Mouse (Mus musculus): ENCODE data around the gene Ppih.

Gene Ppih

DNA sequence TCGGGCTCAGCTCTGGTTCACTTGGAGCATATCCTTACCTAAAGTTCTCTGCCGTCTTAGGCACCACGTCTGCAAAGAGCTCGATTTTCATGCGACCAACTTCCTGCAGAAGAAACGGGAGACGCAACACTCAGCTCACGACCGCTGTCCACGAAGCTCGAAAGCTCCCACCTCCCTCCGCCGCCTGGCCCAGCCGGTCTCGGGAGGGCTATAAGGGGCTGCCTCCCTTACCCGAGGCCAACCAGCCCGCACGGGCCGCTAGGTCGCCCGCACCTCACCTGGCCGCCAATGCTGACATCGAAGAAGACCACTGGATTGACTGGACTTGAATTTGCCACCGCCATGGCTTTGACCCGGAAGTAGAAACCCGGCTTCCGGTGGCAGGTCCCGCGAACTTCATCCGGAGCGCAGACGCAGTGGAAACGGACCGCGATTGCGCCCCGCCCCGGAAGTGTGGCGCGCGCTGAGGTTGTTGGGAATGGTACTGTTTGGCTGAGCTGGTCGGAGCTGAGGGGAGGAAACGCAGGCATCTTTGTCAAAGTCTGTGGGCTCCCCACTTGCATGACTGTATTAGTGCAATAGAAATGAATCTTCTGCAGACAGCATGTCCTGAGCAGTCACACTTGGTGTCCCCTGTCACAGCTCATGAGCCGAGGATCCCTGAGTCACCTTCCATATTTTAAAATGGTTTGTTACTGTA lies at the start of gene Ppih:
TSS of gene Ppih (minus strand) at position 416 of the 700 bp plus-strand sequence.
- DNase-seq (ENCODE audit: low spot score in 2 of 2), result peak; percentile 92 to 95

DNA sequence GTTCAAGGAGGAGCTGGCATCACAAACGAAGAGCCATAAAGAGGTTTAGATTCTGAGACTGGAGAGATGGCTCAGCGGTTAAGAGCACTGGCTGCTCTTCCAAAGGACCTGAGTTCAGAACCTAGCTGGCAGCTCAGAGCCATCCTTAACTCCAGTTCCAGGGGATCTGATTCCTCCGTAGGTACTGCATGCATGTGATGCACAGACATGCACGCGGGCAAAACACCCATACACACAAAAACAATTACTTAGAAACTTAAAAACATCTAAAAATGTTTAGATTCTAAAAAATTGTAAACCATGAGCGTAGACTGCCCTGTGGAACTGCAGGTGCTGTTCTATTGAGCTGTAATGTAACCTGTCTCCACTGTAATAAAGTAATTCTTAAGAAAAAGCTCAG lies 49.1 kb upstream of the Ppih start:
- no peak for DNase-seq (ENCODE audit: low spot score in 2 of 2)

DNA sequence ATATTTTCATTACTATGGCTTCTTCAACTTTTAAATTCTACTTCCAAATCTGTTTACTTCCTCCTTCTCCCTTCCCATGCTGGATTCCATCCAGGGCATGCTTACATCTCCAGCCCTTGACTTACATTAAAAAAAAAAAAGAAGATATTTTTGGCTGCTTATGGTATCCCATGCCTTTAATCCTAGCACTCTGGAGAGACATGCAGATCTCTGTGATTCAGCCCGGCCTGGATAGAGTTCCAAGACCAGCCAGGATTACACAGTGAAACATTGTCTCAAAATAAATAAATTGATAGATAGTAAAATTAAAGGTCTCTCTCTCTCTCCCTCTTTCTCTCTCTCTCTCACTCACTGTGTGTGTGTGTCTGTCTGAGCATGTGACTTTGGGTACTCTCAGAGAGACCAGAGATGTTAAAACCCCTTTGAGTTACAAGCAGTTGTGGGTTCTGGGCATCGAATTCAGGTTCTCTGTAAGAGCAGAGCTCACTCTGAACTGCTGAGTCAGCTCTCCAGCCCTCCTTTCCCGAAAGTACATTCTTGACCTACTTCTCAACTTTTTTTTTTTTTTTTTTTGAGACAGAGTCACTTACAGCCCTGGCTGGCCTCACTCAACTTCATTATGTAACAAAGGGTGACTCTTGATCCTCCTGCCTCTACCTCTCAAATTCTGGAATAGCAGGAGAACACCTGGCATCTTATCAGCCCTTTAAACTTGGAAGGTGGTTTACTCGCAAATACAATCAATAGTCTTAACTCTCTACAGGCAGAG lies 46.6 kb upstream of the Ppih start:
- DNase-seq (ENCODE audit: low spot score in 2 of 2), result no peak

DNA sequence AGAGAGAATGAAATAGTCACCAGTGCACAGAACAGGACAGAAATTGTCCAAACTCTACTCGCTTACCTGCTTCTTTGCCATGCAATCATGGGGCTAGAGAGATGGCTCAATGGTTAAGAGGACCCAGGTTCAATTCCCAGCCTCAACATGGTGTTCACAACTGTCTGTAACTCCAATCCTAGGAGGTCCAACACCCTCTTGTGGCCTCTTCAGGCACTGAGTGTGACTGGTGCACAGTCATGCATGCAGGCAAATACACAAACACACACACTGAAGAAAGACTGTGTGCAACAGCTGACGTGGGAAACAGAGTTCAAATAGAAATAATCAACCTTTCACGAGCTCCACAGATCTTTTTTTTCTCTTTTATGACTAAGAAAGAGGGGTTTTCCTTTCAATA lies 41.9 kb upstream of the Ppih start:
- DNase-seq (ENCODE audit: low spot score in 2 of 2), result no peak

DNA sequence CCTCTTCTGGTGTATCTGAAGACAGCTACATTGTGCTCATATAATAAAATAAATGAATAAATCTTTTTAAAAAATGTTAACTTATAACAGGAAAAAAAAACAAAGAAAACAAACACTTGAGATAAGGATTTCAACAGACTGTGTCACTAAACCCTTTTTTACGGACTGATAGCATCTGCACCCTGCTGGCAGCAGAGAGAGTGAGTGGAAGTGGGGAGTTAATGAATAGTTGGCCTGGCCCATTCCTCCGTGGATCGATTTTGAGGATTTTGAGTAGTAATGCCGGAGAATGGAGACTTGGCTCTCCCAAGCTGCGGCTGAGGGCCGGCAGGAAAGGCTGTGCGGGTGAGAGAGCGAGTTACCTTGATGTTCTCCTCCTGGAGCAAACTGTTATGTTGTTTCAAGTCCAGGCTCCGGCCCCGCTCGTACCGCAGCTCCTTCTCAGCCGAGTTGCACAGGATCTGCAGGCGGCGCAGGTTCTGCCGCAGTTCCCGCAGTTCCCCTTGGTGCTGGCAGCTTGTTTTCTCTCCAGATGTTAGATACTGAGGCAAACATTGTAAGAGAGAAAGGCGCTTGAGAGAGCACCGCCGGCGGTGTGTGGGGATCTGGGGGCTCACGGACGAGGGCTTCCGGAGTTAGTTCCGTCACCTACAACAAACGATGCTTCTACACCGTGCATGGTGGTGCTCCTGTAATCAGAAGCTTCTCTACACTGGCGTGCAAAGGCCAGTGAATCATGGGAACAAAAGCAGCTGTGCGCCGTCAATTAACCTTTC lies 39.0 kb upstream of the Ppih start:
- no peak for DNase-seq (ENCODE audit: low spot score in 2 of 2)

DNA sequence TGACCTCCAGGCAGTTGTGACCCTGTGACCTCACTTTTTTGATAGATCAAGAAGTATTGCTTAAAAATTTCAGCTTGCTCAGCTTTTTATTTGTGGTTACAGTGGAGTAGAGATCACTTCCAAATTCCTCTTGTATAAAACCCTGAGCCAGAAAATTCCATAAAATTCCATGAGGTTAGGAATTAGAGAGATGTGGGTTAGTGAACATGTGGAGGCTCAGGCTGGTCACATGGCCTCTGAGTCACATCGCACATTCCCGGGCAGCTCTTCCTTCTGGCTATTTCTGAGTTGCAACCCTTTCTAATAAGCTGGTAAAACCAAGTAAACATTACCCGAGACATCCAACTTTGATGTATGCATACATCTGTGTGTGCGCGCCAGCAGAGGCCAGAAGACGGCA lies 25.2 kb upstream of the Ppih start:
- DNase-seq (ENCODE audit: low spot score in 2 of 2), result no peak

DNA sequence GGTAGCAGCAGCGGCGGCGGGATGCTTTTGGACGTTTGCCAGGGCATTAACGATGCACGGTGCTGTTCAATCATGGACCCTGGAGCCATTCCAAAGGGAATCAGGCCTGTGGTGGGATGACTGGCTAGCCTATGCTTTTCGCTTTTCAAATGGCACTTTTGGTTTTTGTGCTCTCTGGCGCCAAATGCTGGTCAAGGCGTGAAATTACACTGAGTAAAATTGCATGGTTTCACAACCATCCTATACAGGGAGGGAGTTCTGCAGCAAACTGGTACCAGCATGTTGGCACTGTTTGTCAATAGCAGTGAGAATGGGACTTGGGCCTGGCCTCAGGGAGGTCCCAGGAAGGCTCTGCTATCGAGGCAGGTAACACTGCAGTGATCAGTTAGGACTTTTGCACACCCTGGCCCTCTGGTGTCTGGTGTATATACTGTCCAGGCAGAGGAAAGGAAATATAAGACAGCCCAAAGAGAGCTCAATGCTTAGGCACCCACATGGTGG lies 18.6 kb upstream of the Ppih start:
- peak; percentile 38 to 57 for DNase-seq (ENCODE audit: low spot score in 2 of 2)

DNA sequence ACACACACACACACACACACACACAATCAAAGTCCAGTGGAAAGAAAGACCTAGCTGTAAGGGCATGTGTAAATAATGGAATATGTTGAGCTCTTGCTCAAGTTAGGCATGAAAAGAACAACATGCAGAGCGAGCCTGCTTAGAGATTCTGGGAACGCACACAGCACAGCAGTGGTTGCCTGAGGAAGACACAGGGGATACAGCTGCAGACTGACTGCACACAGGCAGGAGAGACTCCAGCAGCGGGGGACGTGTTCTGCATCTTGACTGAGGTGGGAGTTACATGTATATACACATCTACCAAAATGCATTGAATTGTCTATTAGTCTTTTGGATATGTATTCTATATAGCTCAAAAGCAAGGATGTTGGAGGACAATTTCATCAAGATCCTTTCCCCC lies 18.1 kb upstream of the Ppih start:
- DNase-seq (ENCODE audit: low spot score in 2 of 2), result peak in 1 of 2 experiments; percentile 15

DNA sequence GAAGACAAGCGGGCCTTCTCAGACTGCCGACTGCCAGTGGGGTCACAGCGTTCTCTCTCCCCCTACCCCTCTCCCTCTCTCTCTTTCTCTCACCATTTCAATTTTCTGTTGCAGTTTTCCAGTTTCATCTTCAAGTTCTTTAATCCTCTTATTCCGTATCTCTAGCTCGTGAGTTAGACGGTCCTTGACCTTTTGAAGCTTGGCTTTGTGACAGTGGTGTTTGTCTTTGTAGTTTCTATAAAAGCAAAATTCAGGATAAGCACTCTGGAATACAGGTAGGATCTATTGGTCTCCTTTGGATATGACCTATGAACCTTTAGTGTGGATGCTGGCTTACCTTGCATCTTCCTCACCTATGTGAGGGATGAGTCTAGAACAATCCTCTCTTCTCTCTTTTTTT lies 13.1 kb upstream of the Ppih start:
- DNase-seq (ENCODE audit: low spot score in 2 of 2), result no peak

DNA sequence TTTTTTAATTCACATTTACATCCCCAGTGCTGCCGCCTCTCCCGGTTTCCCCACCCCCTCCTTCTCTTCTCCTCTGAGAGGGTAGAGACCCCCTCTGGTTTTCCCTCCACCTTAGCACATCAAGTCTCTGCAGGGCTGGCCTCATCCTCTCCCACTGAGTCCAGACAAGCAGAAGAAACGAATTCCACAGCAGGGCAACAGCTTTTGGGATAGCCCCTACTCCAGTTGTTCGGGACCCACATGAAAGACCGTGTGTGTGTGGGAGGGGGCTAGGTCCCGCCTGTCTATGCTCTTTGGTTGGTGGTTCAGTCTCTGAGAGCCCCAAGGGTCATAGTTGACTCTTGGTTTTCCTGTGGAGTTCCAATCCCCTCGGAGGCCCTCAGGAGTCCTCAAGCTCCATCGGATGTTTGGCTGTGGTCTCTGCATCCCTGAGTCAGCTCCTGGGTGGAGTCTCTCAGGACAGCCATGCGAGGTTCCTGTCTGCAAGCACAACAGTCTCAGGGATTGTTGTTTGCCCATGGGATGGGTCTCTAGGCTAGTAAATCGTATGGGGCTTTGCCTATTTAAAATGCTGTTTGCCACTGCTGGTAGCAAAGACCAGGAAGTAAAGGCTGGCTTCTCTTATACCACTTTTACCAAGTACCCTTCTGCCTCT lies 677 bp upstream of the Ppih start:
- peak in 1 of 2 experiments; percentile 15 for DNase-seq (ENCODE audit: low spot score in 2 of 2)

DNA sequence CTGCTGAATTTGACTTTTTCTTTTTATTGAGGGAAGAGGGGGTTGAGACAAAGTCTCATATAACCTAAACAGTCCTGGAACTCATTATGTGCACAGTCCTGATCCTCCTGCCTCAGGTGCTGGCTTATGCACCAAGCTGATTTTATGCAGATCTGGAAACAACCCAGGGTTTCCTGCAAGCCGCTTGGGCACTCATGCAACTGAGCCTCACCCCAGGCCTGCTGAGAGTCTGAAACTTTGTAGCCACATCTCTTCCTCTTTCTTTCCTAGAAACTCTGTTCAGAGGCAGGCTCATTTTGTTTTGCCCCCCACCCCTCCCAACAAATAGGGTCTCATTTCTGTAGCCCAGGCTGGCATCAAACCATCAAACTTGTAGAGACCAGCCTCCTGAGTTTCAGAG lies 6.6 kb downstream of the Ppih start:
- DNase-seq (ENCODE audit: low spot score in 2 of 2), result no peak

DNA sequence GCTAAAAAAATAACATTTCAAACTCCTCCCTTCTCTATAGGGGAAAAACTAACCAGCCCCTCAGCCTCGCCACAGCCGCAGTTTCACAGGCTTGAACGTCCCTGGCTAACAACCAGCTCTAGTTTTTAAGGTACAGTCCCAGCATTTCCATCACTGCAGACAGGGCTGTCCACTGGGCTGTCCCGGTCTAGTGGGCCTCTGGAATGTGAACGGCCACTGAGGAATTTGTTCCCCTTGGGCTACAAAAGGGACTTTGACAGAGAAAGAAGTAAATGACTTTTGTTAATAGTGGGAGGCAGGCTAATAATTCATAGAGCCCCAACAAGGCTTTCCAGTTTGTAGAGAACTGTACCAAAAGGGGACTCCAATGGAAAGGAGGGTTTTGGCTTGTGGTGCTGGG lies 14.9 kb downstream of the Ppih start:
- no peak for DNase-seq (ENCODE audit: low spot score in 2 of 2)

DNA sequence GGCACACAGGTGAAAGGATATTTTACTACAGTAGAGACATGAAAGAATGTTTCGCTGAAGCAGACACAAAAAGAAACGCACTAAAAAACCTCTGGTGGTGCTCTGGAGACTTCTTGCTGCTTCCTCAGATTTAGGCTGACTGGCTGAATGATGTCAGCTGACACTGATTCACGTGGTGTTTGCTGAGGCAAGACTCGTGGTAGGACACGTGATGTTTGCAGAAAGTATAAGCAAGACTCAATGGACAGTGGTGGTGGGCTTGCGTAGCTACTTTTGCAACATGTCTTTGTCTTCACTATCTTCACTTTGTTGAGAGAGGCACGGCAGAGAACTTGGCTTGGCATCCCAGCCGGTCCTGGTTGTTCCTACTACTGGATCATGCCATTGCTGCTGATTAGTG lies 17.1 kb downstream of the Ppih start:
- DNase-seq (ENCODE audit: low spot score in 2 of 2), result no peak

DNA sequence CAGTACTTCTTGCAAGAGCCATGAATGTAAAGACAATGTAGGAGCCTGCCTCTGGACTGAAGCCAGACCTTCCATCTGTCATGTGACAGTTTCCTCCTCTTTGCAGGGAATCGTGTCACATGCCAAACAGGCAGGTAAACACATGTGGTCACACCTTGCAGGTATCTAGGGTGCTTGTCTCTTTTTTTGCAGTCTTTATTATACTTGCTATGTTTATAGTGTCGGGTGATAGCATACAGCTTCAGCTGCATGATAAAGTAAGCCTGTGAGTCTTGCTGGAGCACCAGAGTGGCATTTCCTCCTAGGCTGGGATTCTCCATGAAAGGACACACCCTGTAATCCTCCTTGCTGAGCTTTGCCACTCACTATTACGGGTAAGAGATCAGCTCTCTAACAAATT lies 18.6 kb downstream of the Ppih start:
- no peak for DNase-seq (ENCODE audit: low spot score in 2 of 2)

DNA sequence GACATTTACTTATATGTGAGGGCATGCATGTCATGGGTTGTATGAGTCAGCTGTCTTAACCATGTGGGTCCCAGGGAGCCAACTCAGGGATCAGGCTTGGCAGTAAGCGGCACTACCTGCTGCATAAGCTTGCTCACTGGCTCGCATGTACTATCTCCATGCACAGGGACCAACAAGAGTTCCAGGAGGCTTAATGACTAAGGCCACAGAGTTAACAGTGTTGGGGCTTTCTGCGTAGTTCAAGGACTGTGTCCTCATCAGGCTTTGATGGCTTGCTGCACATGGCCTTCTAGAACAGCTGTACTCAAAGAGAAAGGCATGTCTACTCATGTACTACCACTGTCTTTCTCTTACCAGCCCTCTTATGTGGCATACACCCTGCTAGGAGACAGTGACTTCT lies 19.6 kb downstream of the Ppih start:
- no peak for DNase-seq (ENCODE audit: low spot score in 2 of 2)

DNA sequence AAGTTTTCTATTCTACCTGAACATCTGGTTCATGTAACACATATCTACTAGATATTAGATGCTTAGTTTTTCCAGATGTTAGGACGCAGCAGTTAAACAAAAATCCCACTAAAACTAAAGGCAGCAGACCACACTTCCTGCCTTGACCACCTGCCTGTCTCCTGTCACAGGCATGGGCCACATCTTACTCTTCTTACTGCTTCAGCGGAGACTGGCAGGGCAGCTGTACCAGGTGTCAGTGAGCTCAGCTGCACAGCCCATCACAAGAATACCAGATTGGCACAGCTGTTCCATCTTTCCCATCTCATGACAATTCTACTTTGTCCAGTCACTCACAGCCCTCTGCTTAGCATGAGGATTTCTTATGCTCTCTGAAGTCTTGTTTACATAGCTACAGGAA lies 23.0 kb downstream of the Ppih start:
- DNase-seq (ENCODE audit: low spot score in 2 of 2), result no peak

DNA sequence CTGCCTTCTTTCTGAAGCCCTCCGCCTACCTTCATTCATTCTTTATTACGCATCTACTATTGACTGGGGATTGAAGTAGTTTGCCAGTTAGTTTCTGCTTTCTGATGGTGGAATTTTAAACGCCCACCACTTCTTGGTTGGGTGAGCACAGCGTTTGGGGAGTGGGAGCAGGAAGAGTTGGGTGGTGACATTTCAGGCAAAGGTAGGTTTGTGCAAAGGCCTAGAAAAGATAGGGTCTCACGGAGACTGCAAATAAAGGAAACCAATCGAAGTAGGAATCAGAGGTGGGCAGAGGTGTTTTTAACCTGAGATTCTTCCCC lies 25.3 kb downstream of the Ppih start:
- DNase-seq (ENCODE audit: low spot score in 2 of 2), result no peak

DNA sequence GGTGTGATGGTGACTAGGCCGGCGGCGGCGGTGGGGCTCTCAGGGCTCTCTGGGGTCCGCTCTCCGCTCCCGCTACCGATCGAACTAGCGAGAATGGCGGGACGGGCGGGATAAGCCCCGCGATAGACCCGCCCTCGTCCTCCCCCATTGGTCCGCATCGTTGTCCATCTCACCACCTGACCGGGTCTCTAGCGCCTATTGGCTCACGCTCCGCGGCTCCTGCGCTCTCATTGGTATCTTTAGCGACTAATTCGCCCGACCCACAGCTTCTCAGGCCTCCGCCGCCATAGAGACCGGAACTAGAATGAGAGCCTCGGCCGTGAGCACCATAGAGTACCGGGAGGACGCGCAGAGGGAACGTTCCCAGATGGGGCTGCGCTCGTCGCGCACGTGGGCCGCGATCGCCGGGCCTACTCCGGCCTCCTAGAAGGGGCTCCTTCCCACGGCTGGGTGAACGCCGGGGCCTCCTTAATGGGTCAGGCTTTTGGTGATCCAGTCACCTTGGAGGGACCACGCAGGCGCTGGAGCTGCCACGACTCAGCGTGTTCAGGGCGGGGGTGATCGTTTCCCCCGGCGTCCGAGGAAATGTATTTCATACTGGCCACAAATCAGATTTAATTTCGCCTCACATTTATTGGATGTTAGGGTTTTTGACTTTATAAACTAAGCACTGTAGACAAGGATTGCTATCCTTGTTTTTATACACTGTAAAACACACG lies 25.8 kb downstream of the Ppih start, which contains the start of gene Ybx1:
TSS of gene Ybx1 (minus strand) at position 190 of the 719 bp plus-strand sequence.
- DNase-seq (ENCODE audit: low spot score in 2 of 2), result peak; percentile 99 to 100

DNA sequence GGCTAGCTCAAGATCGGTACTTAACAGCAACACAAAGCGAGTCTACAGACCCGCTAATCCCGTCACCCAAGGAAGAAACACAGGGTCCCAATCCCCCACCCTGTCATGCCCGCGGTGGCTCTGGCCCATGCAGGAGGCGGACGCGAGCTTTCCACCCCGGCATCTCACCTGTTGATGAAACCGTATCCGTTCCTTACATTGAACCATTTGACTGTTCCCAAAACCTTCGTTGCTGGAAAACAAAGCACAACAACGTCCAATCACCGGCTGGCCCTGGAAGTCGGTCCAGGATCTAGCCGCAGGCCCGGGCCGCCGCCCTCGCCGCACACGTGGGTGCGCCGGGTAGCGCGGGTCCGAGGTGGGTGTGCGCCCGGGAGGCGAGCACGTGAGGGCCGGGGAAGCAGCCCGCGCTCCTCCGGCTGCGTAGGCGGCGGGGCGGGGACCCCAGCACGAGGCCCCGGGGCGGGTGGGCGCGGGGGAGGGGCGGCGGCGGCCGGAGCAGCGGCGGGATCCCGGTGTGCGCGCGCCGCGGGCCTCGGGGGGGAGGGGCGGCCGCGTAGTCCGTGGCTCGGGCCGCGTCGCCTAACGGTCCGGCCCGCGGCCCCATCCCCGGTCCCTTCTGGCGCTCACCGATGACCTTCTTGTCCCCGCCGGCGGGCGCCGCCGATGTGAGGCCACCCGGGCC lies 26.6 kb downstream of the Ppih start:
- DNase-seq (ENCODE audit: low spot score in 2 of 2), result peak; percentile 20 to 49

DNA sequence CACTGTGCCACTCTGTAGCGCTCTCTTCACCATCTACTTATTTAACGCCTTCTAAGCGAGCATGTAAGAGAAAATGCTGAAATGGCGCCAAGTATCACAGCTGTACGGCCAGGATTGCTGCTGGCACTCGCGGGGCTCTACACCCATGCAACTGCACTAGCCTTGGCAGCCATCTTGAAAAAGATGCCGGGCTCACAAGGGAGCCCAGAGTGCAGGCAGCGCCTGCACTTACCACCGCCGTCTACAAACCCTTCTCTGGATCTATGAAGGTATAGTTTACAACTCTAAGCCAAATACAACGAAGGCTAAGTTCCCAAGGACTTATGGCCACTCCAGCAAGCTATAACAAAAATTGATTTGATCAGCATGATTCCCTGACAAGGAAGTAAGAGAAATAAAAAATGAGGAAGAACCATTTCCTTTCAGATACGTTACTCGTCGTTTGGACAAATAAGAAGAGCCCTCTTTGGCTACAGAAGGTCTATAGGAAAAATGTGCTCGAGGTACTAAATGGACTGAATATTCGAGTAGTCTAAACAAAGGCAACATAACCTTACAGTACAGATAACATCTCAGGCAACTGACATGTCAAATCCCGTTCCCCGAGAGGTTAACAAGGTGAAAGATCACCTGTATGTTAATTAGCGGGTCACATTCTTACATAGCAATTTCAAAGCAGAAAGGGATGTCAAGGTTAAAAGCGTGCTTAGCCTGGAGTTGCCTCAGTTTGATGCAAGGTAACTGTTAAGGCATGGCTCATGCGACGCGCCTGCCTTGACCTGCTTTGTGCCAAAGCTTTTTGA lies 27.4 kb downstream of the Ppih start:
- peak; percentile 46 to 57 for DNase-seq (ENCODE audit: low spot score in 2 of 2)

Data from frontal cortex, postnatal 10 days (tissue).